Mouse (Mus musculus) intestine, embryonic 15.5 days (tissue): ENCODE measurements around the gene Metap2. TPM values are rescaled to one million over a fixed set of nuclear protein-coding genes. Genes with fewer than 3 reads are reported as not detected.
"Not testable (repeated sequence)": the region's sequence is repeated elsewhere in the genome, so short reads cannot be mapped to it uniquely, and the experiment has no call there.

Source experiments
- ATAC-seq: fragments of 200-750 bp; cut with Nextera tagmentation; 2 replicates; pipeline ENCODE4 v1.8.0; 2017; ENCODE audit warnings: moderate TSS enrichment, moderate library complexity
- H3K27ac ChIP-seq: fragments of 300-500 bp; sonication (generic); 2 replicates; pipeline ENCODE4 v1.5.1; 2015; ENCODE audit warnings: mild to moderate bottlenecking, inconsistent platforms
- H3K27me3 ChIP-seq: fragments of 300-500 bp; sonication (generic); replicated peaks from 2 replicates; pipeline ENCODE4 v1.6.1; 2015; ENCODE audit warnings: inconsistent platforms
- H3K36me3 ChIP-seq: fragments of 300-500 bp; sonication (generic); 2 replicates; pipeline ENCODE4 v1.6.1; 2015; ENCODE audit warnings: inconsistent platforms
- H3K4me1 ChIP-seq: fragments of 300-500 bp; sonication (generic); replicated peaks from 2 replicates; pipeline ENCODE4 v1.6.1; 2015; ENCODE audit warnings: inconsistent platforms
- H3K4me2 ChIP-seq: fragments of 300-500 bp; sonication (generic); replicated peaks from 2 replicates; pipeline ENCODE4 v1.6.1; 2015; ENCODE audit warnings: mild to moderate bottlenecking, inconsistent platforms
- H3K4me3 ChIP-seq: fragments of 300-500 bp; sonication (generic); replicated peaks from 2 replicates; pipeline ENCODE4 v1.5.1; 2015; ENCODE audit warnings: inconsistent platforms
- H3K9ac ChIP-seq: fragments of 300-500 bp; sonication (generic); 2 replicates; pipeline ENCODE4 v1.6.1; 2015; ENCODE audit warnings: inconsistent platforms
- H3K9me3 ChIP-seq: fragments of 300-500 bp; sonication (generic); 2 replicates; pipeline ENCODE4 v1.6.1; 2016; ENCODE audit warnings: inconsistent platforms
- WGBS: fragments of 180-500 bp; shearing (Covaris S2); methylation state at CpG from one replicate; pipeline ENCODE4 v1.1.7; 2015; 5-methylcytosine and 5-hydroxymethylcytosine counted together
- polyA plus RNA-seq: library from polyadenylated mRNA; unstranded; fragments of >200 nt; fragmentation: Nextera tagmentation; extraction: Ambion mirVana; gene quantifications from 2 replicates; pipeline ENCODE4 v1.2.1, GENCODE M21; 2015

Metap2 gene
- polyA plus RNA-seq, 1 experiment from 2014 or later = 194 TPM

GRCm38 (mm10) chr10:93809438-93809837 lies 87.5 kb downstream of the Metap2 start:
- not testable (repeated sequence) for H3K4me1 ChIP-seq, H3K9ac ChIP-seq, H3K9me3 ChIP-seq, H3K4me3 ChIP-seq, H3K36me3 ChIP-seq, H3K27ac ChIP-seq, H3K27me3 ChIP-seq, H3K4me2 ChIP-seq, ATAC-seq
- WGBS = 93% methylated on average over 8 of the region's 8 CpGs

Other genes with a start within 250 kb of the Metap2 start
- 0.38 and 0.43 TPM in 2 replicates for gene Usp44, start 65.5 kb downstream of the Metap2 start, polyA plus RNA-seq
- 18.6 and 20.1 TPM in 2 replicates for gene Vezt, start 138.7 kb upstream of the Metap2 start, polyA plus RNA-seq
- gene Fgd6, start 138.9 kb upstream of the Metap2 start, polyA plus RNA-seq = 3.1 and 3.4 TPM in 2 replicates